Mouse (Mus musculus): Measurements from ENCODE around the gene Ifna13.

Gene Ifna13

DNA sequence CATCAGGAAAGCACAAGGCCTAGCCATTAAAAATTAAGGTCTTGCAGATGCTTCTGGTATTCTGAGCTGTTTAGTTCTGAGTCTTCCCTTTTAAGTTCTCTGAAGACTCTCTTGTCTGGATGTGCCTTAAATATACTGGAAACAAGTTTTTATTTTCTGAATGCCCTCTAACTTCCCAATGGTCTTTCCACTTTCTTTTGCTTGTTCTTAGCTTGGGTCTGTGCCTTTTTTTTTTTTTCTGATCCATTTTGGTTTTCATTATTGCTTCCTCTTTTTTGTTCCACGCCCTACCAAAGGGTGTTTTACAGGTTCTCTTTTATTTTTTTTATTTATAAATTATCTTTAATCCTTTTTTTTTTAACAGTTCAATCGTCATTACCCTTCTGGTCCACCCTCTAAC lies at the start of gene Ifna13:
Ifna13 (minus strand) TSS at position 101 of the 400 bp plus-strand sequence.
- no peak for DNase-seq (ENCODE audit: low read depth)

DNA sequence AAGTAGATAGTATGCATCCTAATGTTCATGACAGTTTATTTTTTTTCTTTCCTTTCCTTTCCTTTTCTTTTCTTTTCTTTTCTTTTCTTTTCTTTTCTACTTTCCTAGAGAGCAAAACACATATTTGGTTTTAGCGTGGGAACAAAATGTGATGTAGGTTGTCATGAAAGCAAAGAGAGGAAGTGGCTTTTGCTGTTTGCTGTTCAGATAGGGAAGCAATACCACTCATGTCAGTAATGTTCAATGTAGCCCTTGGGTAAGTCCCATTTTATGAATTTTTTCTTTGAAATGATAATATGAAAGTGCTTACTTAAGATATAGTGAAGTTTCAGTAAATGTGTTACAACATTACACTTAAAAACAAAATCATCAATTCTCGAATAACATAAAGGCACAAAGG lies 49.1 kb upstream of the Ifna13 start:
- DNase-seq (ENCODE audit: low read depth): no peak

DNA sequence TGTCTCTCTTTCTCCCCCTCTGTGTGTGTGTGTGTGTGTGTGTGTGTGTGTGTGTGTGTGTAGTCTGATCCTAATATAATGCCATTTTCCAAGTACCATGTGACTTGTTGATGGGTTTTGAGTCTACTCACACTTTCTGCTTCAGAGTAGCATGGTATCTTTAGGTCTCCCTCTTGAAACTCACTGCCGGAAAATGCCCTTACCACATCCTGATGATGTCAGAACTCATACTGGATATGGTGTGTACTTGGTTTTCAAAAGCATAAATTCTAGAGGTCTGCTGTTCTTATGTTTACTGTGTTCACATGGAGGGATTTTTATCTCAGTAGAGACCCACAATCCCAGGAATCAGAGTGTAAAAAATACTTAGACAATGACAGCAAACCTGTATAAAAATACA lies 48.3 kb upstream of the Ifna13 start:
- no peak for DNase-seq (ENCODE audit: low read depth)

DNA sequence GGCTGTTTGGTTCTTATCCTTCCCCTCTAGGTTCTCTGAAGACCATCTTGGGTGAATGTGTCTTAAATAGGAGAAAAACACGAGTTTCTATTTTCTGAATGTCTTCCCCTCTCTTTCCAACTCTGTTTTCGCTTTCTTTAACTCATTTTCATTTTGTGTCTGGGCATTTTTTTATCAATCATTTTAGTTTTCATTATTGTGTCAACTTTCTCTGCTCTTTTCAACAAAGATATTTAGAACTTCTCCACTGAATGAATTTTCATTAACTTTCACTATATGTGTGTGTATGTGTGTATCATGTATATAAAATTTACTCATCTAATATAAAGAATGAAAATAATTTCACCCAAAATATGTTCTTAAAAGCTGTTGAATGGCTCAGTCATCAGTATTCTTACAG lies 47.0 kb upstream of the Ifna13 start, which contains the start of gene Ifnab:
Ifnab (minus strand) TSS at position 101 of the 400 bp plus-strand sequence.
- DNase-seq (ENCODE audit: low read depth): no peak

DNA sequence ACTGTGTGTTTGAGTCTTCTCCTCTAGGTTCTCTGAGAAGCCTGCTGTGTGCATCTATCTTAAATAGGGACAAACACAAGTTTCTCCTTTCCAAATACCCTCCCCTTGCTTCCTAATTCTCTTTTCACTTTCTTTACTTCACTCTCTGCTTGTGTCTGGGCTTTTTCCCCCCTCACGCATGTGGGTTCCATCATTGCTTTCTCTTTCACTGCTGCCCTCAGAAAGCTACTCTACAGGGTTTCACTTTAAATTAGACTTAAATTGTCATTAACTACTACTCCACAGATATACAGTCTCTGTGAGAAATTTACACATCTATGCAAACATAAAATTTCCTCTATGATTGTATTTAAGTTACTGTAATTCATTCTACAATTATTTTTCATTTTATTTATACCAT lies 39.6 kb upstream of the Ifna13 start, which contains the start of gene Ifna2:
Ifna2 (minus strand) TSS at position 101 of the 400 bp plus-strand sequence.
- DNase-seq (ENCODE audit: low read depth): no peak

DNA sequence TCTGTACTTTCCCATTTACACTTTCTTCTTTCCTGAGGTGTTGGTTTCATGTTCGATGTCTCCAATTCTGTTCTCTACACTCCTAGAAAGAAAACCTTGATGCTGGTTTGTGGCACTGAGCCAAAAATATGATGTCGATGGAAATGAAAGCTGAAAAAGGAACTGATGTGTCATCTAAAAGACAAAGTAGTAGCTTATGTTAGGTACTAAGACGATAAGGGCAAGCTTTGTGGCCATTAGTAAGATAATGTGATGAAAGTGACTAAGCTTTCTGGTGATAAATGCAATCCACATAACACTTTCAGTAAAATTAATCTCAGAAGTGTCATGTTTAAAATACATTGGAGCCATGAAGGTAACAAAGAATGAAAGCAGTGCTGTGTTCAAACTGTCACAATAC lies 37.1 kb upstream of the Ifna13 start:
- DNase-seq (ENCODE audit: low read depth): no peak

DNA sequence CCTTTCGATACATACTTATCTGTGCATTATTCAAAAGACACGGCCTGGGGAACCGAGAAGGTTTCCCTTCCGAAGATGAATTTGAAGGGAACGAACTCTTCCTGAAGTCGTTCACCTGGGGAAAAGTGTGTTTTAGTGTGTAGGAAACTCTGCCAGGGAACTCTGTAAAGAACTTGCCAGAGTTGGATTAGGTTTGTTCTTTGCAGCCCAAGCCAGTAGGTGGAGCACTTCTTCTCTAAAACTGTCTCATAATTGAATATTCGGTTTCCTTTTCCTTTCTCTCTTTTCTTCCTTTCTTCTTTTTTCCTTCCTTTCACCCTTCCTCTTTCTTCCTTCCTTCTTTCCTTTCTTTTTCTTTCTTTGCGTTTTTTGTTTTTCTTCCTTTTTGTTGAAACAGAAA lies 36.1 kb upstream of the Ifna13 start:
- DNase-seq (ENCODE audit: low read depth): no peak

DNA sequence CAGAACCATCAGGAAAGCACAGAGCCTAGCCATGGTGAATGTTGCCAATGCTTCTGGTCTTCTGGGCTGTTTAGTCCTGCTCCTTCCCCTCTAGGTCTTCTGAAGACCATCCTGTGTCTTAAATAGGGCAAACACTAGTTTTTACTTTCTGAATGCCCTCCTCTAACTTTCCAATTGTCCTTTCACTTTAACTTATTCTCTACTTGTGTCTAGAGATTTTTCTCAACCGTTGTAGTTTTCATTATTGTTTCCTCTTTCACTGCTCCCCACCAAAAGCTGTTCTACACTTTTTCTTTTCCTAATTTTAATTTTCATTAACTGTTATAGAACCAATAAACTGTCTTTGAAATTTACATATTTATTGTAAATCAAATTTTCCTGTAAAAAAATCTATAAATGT lies 32.6 kb upstream of the Ifna13 start, which contains the start of gene Ifna16:
Ifna16 (minus strand) TSS at position 101 of the 400 bp plus-strand sequence.
- DNase-seq (ENCODE audit: low read depth): no peak

DNA sequence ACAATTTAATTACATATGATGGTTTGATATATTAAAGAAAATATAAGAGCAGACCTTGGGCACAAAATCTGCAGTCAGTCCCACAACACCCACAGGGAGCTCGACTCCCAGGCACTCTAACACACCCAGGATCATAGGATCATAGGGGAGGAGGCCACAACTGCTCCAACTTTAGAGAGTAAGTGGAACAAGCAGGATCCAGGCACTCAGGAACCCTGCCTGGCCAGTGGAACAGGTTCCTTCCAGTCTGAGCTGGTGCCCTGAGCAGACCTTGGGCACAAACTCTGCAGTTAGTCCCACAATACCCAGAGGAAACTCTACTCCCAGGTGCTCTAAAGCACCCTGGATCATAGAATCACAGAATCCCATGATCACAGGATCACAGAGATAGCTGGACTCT lies 11.2 kb upstream of the Ifna13 start:
- DNase-seq (ENCODE audit: low read depth): no peak

DNA sequence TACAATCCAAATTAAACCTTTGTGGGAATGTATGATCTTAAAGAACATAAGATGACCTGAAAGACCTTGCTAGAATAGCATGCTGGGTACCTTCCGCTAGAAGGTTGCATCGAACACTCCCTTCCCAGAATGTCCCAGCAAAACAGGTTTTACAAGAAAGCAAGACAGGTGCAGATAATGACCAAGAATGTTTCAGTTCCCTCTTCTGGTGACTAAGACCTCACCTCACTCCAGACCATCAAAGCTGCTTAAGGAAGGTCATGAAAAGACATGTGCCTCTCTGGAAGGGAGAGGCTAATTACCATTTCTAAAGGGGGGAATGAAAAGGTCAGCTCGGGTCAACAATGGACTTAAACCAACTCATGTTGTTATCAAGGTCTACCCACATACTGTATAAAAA lies 9.4 kb upstream of the Ifna13 start:
- DNase-seq (ENCODE audit: low read depth): no peak

DNA sequence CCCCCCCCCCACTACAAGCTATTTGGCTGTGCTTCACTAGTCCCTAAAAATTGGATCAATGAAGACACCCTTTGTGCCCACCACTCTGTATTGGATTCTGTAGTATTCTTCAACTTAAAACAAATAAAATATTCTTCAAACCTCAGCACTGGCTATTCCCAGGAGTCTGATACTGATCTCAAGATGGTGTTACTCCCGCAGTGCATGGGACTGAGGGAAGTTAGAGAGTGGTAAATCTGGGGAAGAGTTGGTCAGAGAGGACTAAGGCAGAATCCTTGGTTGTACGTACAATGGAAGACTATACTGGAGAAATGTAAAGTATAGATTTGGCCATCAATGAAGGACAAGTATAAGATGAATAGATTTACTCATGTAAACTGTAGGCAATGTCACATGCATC lies 1.7 kb downstream of the Ifna13 start:
- DNase-seq (ENCODE audit: low read depth): no peak

DNA sequence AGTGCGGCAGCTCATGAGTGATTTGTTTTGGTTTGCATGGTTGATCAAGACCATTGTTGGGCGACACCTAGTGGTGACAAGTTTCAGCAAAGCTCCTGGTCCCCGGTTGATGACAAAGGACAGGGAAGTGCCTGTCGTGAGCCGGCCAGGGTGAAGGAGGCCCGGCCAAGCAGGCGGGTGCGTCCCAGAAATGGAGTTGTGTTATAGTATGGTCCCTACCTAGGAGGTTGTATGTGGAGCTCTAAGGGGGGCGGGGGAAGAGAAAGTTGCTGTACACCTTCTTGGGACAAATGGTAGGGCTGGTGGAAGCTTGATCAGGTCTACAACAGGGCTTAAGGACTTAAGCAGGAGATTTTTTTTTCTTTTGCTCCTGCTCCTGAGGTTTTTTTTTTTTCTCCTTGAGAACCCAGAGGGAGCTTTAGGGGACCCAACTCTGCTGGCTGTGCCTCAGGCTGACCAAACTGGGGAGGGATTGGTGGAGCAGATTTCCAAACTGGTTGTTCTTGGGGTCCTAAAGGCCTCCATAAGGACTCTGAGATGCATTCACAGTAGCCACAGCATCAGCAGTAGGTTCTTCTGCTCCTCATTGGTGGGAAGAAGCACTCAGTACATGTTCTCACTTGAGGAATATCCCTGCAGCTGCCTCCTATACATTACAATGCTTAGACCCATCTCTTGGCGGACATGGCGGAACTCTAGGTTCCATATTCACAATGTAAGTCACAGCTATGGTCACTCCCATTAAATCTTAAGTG lies 3.0 kb downstream of the Ifna13 start:
- DNase-seq (ENCODE audit: low read depth): peak; percentile 100

DNA sequence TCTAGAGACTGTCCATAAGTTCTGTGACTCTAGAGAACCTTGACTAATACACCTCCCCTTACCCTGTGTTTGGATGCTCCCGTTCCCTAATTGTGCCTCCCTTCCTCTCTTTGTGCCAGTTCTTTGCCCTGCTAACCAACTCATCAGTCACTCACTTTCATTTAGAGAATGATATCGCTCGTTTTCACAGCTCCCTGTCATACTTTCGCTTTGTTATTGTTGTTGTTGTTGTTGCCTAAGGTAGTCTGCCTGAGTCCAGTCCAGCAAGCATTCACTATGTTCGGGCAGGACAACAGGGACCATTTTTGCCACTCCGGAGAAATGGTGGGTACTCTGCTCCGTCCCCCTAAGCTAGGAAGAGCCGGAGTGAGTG lies 3.6 kb downstream of the Ifna13 start:
- DNase-seq (ENCODE audit: low read depth): no peak

DNA sequence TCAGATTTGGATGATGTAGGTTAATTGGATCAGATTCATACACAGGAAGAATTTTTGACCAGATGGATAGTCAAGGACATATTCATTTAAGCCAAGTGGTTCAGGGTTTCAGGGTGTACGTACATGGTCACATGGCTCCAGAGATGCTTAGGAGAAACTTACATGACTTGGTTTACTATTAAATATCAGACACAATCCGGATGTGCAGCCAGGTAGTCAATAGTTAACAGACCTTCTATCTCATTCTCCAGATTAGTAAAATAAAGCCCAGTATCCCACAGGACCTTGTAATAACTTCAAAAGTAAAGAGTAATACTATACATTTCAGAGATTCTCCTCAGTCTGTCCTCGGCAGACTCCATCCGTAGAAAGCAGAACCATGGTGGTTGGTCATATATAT lies 9.9 kb downstream of the Ifna13 start, which contains the start of gene C87499:
C87499 (minus strand) TSS at position 101 of the 400 bp plus-strand sequence.
- no peak for DNase-seq (ENCODE audit: low read depth)

DNA sequence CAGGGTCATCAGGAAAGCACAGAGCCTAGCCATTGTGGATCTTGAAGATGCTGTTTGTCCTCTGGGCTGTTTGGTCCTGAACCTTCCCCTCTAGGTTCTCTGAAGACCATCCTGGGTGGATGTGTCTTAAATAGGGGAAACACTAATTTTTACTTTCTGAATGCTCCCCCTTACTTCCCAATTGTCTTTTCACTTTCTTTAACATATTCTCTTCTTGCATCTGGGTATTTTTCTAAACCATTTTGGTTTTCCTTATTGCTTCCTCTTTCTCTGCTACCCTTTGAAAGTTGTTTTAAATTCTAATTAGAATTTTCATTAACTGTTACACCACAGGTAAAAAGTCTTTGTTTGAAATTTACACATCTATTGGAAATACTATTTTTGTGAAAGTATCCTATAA lies 41.0 kb downstream of the Ifna13 start, which contains the start of gene Ifna12:
Ifna12 (minus strand) TSS at position 101 of the 400 bp plus-strand sequence.
- DNase-seq (ENCODE audit: low read depth): no peak

Data from c-Kit-positive CD71-positive TER-119-negative erythroid progenitor cells, embryonic 14.5 days (primary cell).